Mouse (Mus musculus): ENCODE measurements around the gene Lama4. TPM values are rescaled to one million over a fixed set of nuclear protein-coding genes. Genes with fewer than 3 reads are reported as not detected.
A peak's percentile ranks its signal among the peaks of the same experiment; 100 is the strongest.

Lama4 gene
- polyA plus RNA-seq (2016; fragmentation: Nextera tagmentation; extraction: Ambion mirVana): 60.0 and 129 TPM in 2 replicates

GRCm38 (mm10) chr10:38965075-38965781 is at the start of gene Lama4:
Lama4 (plus strand) TSS chr10:38965515.
- H3K4me3 ChIP-seq: peak within 1 kb of the TSS; percentile 75
- no peaks in the 10 kb centered on the region for H3K27me3 ChIP-seq (ENCODE audit: insufficient read depth, poor library complexity, severe bottlenecking)
- peak; percentile 93 for DNase-seq (ENCODE audit: low spot score)
- H3K36me3 ChIP-seq: no peaks in the 10 kb centered on the region
- 2% methylated on average over 24 of the region's 24 CpGs for whole genome bisulfite sequencing
- no peaks in the 10 kb centered on the region for H3K9me3 ChIP-seq
- H3K27ac ChIP-seq: peak within 1 kb of the TSS; percentile 95
- peaks cover 58% of the 10 kb centered on the region for H3K4me1 ChIP-seq

GRCm38 (mm10) chr10:38916027-38916617 is 49.2 kb upstream of the Lama4 start:
- Histone ChIP-seq H3K36me3 (no peaks in the 10 kb centered on the region), H3K27ac (no peak overlapping the region), H3K4me1 (no peaks in the 10 kb centered on the region), H3K4me3 (no peak overlapping the region), H3K9me3 (0 out of 2 replicates have a peak, but pooled peaks cover 2% of the 10 kb centered on the region), H3K27me3 (ENCODE audit: insufficient read depth, poor library complexity, severe bottlenecking) (no peaks in the 10 kb centered on the region)
- no peak for DNase-seq (ENCODE audit: low spot score)
- WGBS: 64% methylated on average over 4 of the region's 4 CpGs

- DNase-seq (ENCODE audit: low spot score): no peak
- Histone ChIP-seq H3K27ac (no peak overlapping the region), H3K4me3 (no peak overlapping the region), H3K36me3 (no peaks in the 10 kb centered on the region), H3K27me3 (ENCODE audit: insufficient read depth, poor library complexity, severe bottlenecking) (no peaks in the 10 kb centered on the region), H3K9me3 (no peaks in the 10 kb centered on the region), H3K4me1 (no peaks in the 10 kb centered on the region)
- 81% methylated on average over 6 of the region's 6 CpGs for WGBS
These were observed 36.2 kb upstream of the Lama4 start for GRCm38 (mm10) chr10:38928940-38929697.

GRCm38 (mm10) chr10:38944701-38945100 is 20.6 kb upstream of the Lama4 start:
- Histone ChIP-seq H3K9me3 (no peaks in the 10 kb centered on the region), H3K27me3 (ENCODE audit: insufficient read depth, poor library complexity, severe bottlenecking) (no peaks in the 10 kb centered on the region), H3K36me3 (no peaks in the 10 kb centered on the region), H3K4me3 (no peak overlapping the region), H3K27ac (no peak overlapping the region), H3K4me1 (0 out of 2 replicates have a peak, but pooled peaks cover 4% of the 10 kb centered on the region)
- WGBS: 56% methylated on average over 2 of the region's 2 CpGs
- no peak for DNase-seq (ENCODE audit: low spot score)

GRCm38 (mm10) chr10:38961920-38962319 is 3.4 kb upstream of the Lama4 start:
- H3K27me3 ChIP-seq (ENCODE audit: insufficient read depth, poor library complexity, severe bottlenecking): no peaks in the 10 kb centered on the region
- no peak overlapping the region; the same call in 1 of the 2 replicates for H3K4me3 ChIP-seq
- no peaks in the 10 kb centered on the region for H3K36me3 ChIP-seq
- H3K9me3 ChIP-seq: no peaks in the 10 kb centered on the region
- DNase-seq (ENCODE audit: low spot score): peak; percentile 81
- H3K27ac ChIP-seq: peak overlapping the region; percentile 83
- peaks cover 37% of the 10 kb centered on the region for H3K4me1 ChIP-seq
- WGBS: 17% methylated on average over 2 of the region's 2 CpGs

- H3K9me3 ChIP-seq: no peaks in the 10 kb centered on the region
- H3K27me3 ChIP-seq (ENCODE audit: insufficient read depth, poor library complexity, severe bottlenecking): no peaks in the 10 kb centered on the region
- H3K4me3 ChIP-seq: peak overlapping the region; percentile 75; the same call in 1 of the 2 replicates
- peaks cover 53% of the 10 kb centered on the region for H3K4me1 ChIP-seq
- WGBS: 52% methylated on average over 4 of the region's 4 CpGs
- DNase-seq (ENCODE audit: low spot score): no peak
- peak overlapping the region; percentile 95 for H3K27ac ChIP-seq
- H3K36me3 ChIP-seq: no peaks in the 10 kb centered on the region
These were observed 618 bp upstream of the Lama4 start for GRCm38 (mm10) chr10:38964719-38965074.

GRCm38 (mm10) chr10:38965857-38966256 is 542 bp downstream of the Lama4 start:
- WGBS: 2% methylated on average over 14 of the region's 14 CpGs
- Histone ChIP-seq H3K9me3 (no peaks in the 10 kb centered on the region), H3K27ac (peak overlapping the region; percentile 95), H3K4me1 (peaks cover 59% of the 10 kb centered on the region), H3K4me3 (peak overlapping the region; percentile 75), H3K27me3 (ENCODE audit: insufficient read depth, poor library complexity, severe bottlenecking) (no peaks in the 10 kb centered on the region), H3K36me3 (no peaks in the 10 kb centered on the region)
- no peak for DNase-seq (ENCODE audit: low spot score)

- Histone ChIP-seq H3K4me3 (peak overlapping the region; percentile 75), H3K27me3 (ENCODE audit: insufficient read depth, poor library complexity, severe bottlenecking) (no peaks in the 10 kb centered on the region), H3K36me3 (no peaks in the 10 kb centered on the region), H3K9me3 (no peaks in the 10 kb centered on the region), H3K27ac (peak overlapping the region; percentile 95; the same call in 1 of the 2 replicates), H3K4me1 (peaks cover 56% of the 10 kb centered on the region)
- 40% methylated on average over 2 of the region's 2 CpGs for WGBS
- DNase-seq (ENCODE audit: low spot score): no peak
These were observed 1.3 kb downstream of the Lama4 start for GRCm38 (mm10) chr10:38966646-38967045.

- no peaks in the 10 kb centered on the region for H3K9me3 ChIP-seq
- peak overlapping the region; percentile 75 for H3K4me3 ChIP-seq
- DNase-seq (ENCODE audit: low spot score): no peak
- H3K36me3 ChIP-seq: peaks cover 2% of the 10 kb centered on the region; the same call in 1 of the 2 replicates
- peaks cover 48% of the 10 kb centered on the region for H3K4me1 ChIP-seq
- 53% methylated on average over 10 of the region's 10 CpGs for WGBS
- no peaks in the 10 kb centered on the region for H3K27me3 ChIP-seq (ENCODE audit: insufficient read depth, poor library complexity, severe bottlenecking)
- peak overlapping the region; percentile 59 for H3K27ac ChIP-seq
These were observed 3.2 kb downstream of the Lama4 start for GRCm38 (mm10) chr10:38968326-38969072.

- peaks cover 9% of the 10 kb centered on the region; the same call in 1 of the 2 replicates for H3K36me3 ChIP-seq
- H3K27ac ChIP-seq: peak overlapping the region; percentile 47; the same call in 1 of the 2 replicates
- H3K9me3 ChIP-seq: no peaks in the 10 kb centered on the region
- peak overlapping the region; percentile 75 for H3K4me3 ChIP-seq
- H3K27me3 ChIP-seq (ENCODE audit: insufficient read depth, poor library complexity, severe bottlenecking): no peaks in the 10 kb centered on the region
- peaks cover 39% of the 10 kb centered on the region for H3K4me1 ChIP-seq
- WGBS: 82% methylated on average over 2 of the region's 2 CpGs
- DNase-seq (ENCODE audit: low spot score): no peak
These were observed 4.2 kb downstream of the Lama4 start for GRCm38 (mm10) chr10:38969543-38969942.

GRCm38 (mm10) chr10:38969975-38970374 is 4.7 kb downstream of the Lama4 start:
- peaks cover 34% of the 10 kb centered on the region for H3K4me1 ChIP-seq
- peak overlapping the region; percentile 47; the same call in 1 of the 2 replicates for H3K27ac ChIP-seq
- no peak for DNase-seq (ENCODE audit: low spot score)
- 0 out of 2 replicates have a peak overlapping the region, but pooled peaks have one; percentile 75 for H3K4me3 ChIP-seq
- no peaks in the 10 kb centered on the region for H3K9me3 ChIP-seq
- 17% methylated on average over 6 of the region's 6 CpGs for WGBS
- peaks cover 13% of the 10 kb centered on the region; the same call in 1 of the 2 replicates for H3K36me3 ChIP-seq
- no peaks in the 10 kb centered on the region for H3K27me3 ChIP-seq (ENCODE audit: insufficient read depth, poor library complexity, severe bottlenecking)

GRCm38 (mm10) chr10:38972221-38972946 is 7.1 kb downstream of the Lama4 start:
- WGBS: 62% methylated on average over 7 of the region's 7 CpGs
- DNase-seq (ENCODE audit: low spot score): no peak
- H3K36me3 ChIP-seq: peaks cover 16% of the 10 kb centered on the region; the same call in 1 of the 2 replicates
- no peak overlapping the region for H3K27ac ChIP-seq
- H3K4me1 ChIP-seq: peaks cover 21% of the 10 kb centered on the region
- H3K4me3 ChIP-seq: no peak overlapping the region
- no peaks in the 10 kb centered on the region for H3K9me3 ChIP-seq
- H3K27me3 ChIP-seq (ENCODE audit: insufficient read depth, poor library complexity, severe bottlenecking): no peaks in the 10 kb centered on the region

All from heart, embryonic 10.5 days (tissue).